Mouse (Mus musculus) olfactory bulb, adult 2 months (tissue): ENCODE results near the gene Ei24.

Experiments
- CTCF ChIP-seq: fragments of 200-500 bp; IDR thresholded peaks from 2 replicates; pipeline ENCODE4 v1.5.1; 2012; ENCODE audit warnings: low read depth, mild to moderate bottlenecking, low read length, moderate library complexity; ENCODE audit not compliant: insufficient read depth
- POLR2A ChIP-seq: fragments of 200-500 bp; IDR thresholded peaks from 2 replicates; pipeline ENCODE4 v1.6.1; 2012; ENCODE audit warnings: mild to moderate bottlenecking, low read depth, low read length, moderate library complexity; ENCODE audit not compliant: insufficient read depth

DNA sequence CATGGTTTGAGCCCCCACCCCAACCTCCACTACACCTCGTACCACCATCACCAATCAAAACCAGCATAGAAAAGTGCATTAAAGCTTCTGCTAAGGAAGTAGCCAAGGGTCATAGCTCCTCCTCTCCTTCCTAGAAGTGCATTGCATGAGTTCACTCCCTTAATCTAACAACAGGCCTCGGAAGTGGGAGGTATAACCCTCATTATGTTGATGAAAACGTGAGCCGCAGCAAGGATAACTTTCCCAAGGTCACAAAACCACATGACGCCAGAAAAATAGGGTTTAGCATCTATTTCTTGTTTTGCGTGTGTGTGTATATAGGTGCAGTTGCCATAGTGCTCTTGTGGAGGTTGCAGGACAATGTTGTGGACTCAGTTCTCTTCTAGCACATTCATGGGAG lies 34.2 kb upstream of the Ei24 start:
- TF ChIP-seq CTCF, result no peak
- no peak for TF ChIP-seq POLR2A
